Mouse (Mus musculus): ENCODE results near the gene Slc25a21. TPM values are rescaled to one million over a fixed set of nuclear protein-coding genes. Genes with fewer than 3 reads are reported as not detected.

Slc25a21 gene
- polyA plus RNA-seq, 1 experiment from 2014 or later: not detected

GRCm38 (mm10) chr12:57194609-57195008, 2.7 kb downstream of the Slc25a21 start:
- DNase-seq (ENCODE audit: low spot score) (peak; percentile 68), ATAC-seq (peak; percentile 58; the same call in 1 of the 2 replicates)
- Histone ChIP-seq H3K4me1 (ENCODE audit: control insufficient read depth, insufficient read depth, low read length) (no peaks in the 10 kb centered on the region), H3K9me3 (replicated peaks; ENCODE audit: control insufficient read depth, low read length) (no peaks in the 10 kb centered on the region), H3K9ac (ENCODE audit: low read length) (no peak overlapping the region), H3K27ac (ENCODE audit: low read depth, low read length) (no peak overlapping the region), H3K27me3 (replicated peaks; ENCODE audit: control insufficient read depth, insufficient read depth, low read length) (peaks cover 8% of the 10 kb centered on the region; the same call in 1 of the 2 replicates), H3K4me3 (ENCODE audit: low read depth, low read length) (no peak overlapping the region), H3K36me3 (ENCODE audit: control insufficient read depth, insufficient read depth, low read length) (no peaks in the 10 kb centered on the region), H3K4me2 (ENCODE audit: low read length) (no peak overlapping the region)
- 25% methylated on average over 3 of the region's 3 CpGs for WGBS

- WGBS: 90% methylated on average over 4 of the region's 4 CpGs
- DNase-seq (ENCODE audit: low spot score): no peak
- Histone ChIP-seq H3K9me3 (replicated peaks; ENCODE audit: control insufficient read depth, low read length) (no peaks in the 10 kb centered on the region), H3K27ac (ENCODE audit: low read depth, low read length) (no peak overlapping the region), H3K9ac (ENCODE audit: low read length) (no peak overlapping the region), H3K4me3 (ENCODE audit: low read depth, low read length) (no peak overlapping the region), H3K4me2 (ENCODE audit: low read length) (no peak overlapping the region), H3K36me3 (ENCODE audit: control insufficient read depth, insufficient read depth, low read length) (no peaks in the 10 kb centered on the region), H3K4me1 (ENCODE audit: control insufficient read depth, insufficient read depth, low read length) (no peaks in the 10 kb centered on the region), H3K27me3 (replicated peaks; ENCODE audit: control insufficient read depth, insufficient read depth, low read length) (no peaks in the 10 kb centered on the region)
- ATAC-seq: no peak
Measured at GRCm38 (mm10) chr12:57187032-57187431, 10.2 kb downstream of the Slc25a21 start.

- Histone ChIP-seq H3K36me3 (ENCODE audit: control insufficient read depth, insufficient read depth, low read length) (no peaks in the 10 kb centered on the region), H3K27me3 (replicated peaks; ENCODE audit: control insufficient read depth, insufficient read depth, low read length) (no peaks in the 10 kb centered on the region), H3K4me2 (ENCODE audit: low read length) (no peak overlapping the region), H3K9ac (ENCODE audit: low read length) (no peak overlapping the region), H3K4me1 (ENCODE audit: control insufficient read depth, insufficient read depth, low read length) (no peaks in the 10 kb centered on the region), H3K27ac (ENCODE audit: low read depth, low read length) (no peak overlapping the region), H3K4me3 (ENCODE audit: low read depth, low read length) (no peak overlapping the region), H3K9me3 (replicated peaks; ENCODE audit: control insufficient read depth, low read length) (no peaks in the 10 kb centered on the region)
- 79% methylated on average over 2 of the region's 2 CpGs for WGBS
- ATAC-seq: no peak
- no peak for DNase-seq (ENCODE audit: low spot score)
Measured at GRCm38 (mm10) chr12:57186126-57186525, 11.1 kb downstream of the Slc25a21 start.

- Histone ChIP-seq H3K27me3 (replicated peaks; ENCODE audit: control insufficient read depth, insufficient read depth, low read length) (no peaks in the 10 kb centered on the region), H3K27ac (ENCODE audit: low read depth, low read length) (no peak overlapping the region), H3K4me2 (ENCODE audit: low read length) (no peak overlapping the region), H3K36me3 (ENCODE audit: control insufficient read depth, insufficient read depth, low read length) (no peaks in the 10 kb centered on the region), H3K4me3 (ENCODE audit: low read depth, low read length) (no peak overlapping the region), H3K9me3 (replicated peaks; ENCODE audit: control insufficient read depth, low read length) (no peaks in the 10 kb centered on the region), H3K4me1 (ENCODE audit: control insufficient read depth, insufficient read depth, low read length) (no peaks in the 10 kb centered on the region), H3K9ac (ENCODE audit: low read length) (no peak overlapping the region)
- 0% methylated on average over 1 of the region's 1 CpGs for WGBS
- ATAC-seq (no peak; the same call in 1 of the 2 replicates), DNase-seq (ENCODE audit: low spot score) (peak; percentile 39)
Measured at GRCm38 (mm10) chr12:57185475-57185874, 11.8 kb downstream of the Slc25a21 start.

GRCm38 (mm10) chr12:57184401-57185147, 12.7 kb downstream of the Slc25a21 start:
- no peak overlapping the region for H3K9ac ChIP-seq (ENCODE audit: low read length)
- WGBS: 68% methylated on average over 2 of the region's 2 CpGs
- no peaks in the 10 kb centered on the region for H3K27me3 ChIP-seq (replicated peaks; ENCODE audit: control insufficient read depth, insufficient read depth, low read length)
- no peak overlapping the region for H3K27ac ChIP-seq (ENCODE audit: low read depth, low read length)
- H3K4me1 ChIP-seq (ENCODE audit: control insufficient read depth, insufficient read depth, low read length): no peaks in the 10 kb centered on the region
- H3K4me3 ChIP-seq (ENCODE audit: low read depth, low read length): no peak overlapping the region
- H3K36me3 ChIP-seq (ENCODE audit: control insufficient read depth, insufficient read depth, low read length): no peaks in the 10 kb centered on the region
- no peak for ATAC-seq
- peak; percentile 37 for DNase-seq (ENCODE audit: low spot score)
- H3K4me2 ChIP-seq (ENCODE audit: low read length): no peak overlapping the region
- H3K9me3 ChIP-seq (replicated peaks; ENCODE audit: control insufficient read depth, low read length): no peaks in the 10 kb centered on the region

GRCm38 (mm10) chr12:57179465-57180188, 17.6 kb downstream of the Slc25a21 start:
- DNase-seq (ENCODE audit: low spot score) (peak; percentile 48), ATAC-seq (peak; percentile 44; the same call in 1 of the 2 replicates)
- H3K4me2 ChIP-seq (ENCODE audit: low read length): no peak overlapping the region
- no peaks in the 10 kb centered on the region for H3K27me3 ChIP-seq (replicated peaks; ENCODE audit: control insufficient read depth, insufficient read depth, low read length)
- no peak overlapping the region for H3K4me3 ChIP-seq (ENCODE audit: low read depth, low read length)
- H3K4me1 ChIP-seq (ENCODE audit: control insufficient read depth, insufficient read depth, low read length): no peaks in the 10 kb centered on the region; the same call in 1 of the 2 replicates
- WGBS: 18% methylated on average over 5 of the region's 5 CpGs
- no peaks in the 10 kb centered on the region for H3K9me3 ChIP-seq (replicated peaks; ENCODE audit: control insufficient read depth, low read length)
- no peak overlapping the region for H3K9ac ChIP-seq (ENCODE audit: low read length)
- H3K27ac ChIP-seq (ENCODE audit: low read depth, low read length): no peak overlapping the region
- H3K36me3 ChIP-seq (ENCODE audit: control insufficient read depth, insufficient read depth, low read length): no peaks in the 10 kb centered on the region

GRCm38 (mm10) chr12:57178818-57179217, 18.5 kb downstream of the Slc25a21 start:
- Histone ChIP-seq H3K36me3 (ENCODE audit: control insufficient read depth, insufficient read depth, low read length) (no peaks in the 10 kb centered on the region), H3K27ac (ENCODE audit: low read depth, low read length) (no peak overlapping the region), H3K27me3 (replicated peaks; ENCODE audit: control insufficient read depth, insufficient read depth, low read length) (no peaks in the 10 kb centered on the region), H3K4me3 (ENCODE audit: low read depth, low read length) (no peak overlapping the region), H3K9me3 (replicated peaks; ENCODE audit: control insufficient read depth, low read length) (no peaks in the 10 kb centered on the region), H3K4me2 (ENCODE audit: low read length) (no peak overlapping the region), H3K4me1 (ENCODE audit: control insufficient read depth, insufficient read depth, low read length) (no peaks in the 10 kb centered on the region; the same call in 1 of the 2 replicates), H3K9ac (ENCODE audit: low read length) (no peak overlapping the region)
- ATAC-seq (no peak), DNase-seq (ENCODE audit: low spot score) (no peak)

- no peak overlapping the region for H3K27ac ChIP-seq (ENCODE audit: low read depth, low read length)
- no peaks in the 10 kb centered on the region for H3K9me3 ChIP-seq (replicated peaks; ENCODE audit: control insufficient read depth, low read length)
- no peak overlapping the region for H3K4me2 ChIP-seq (ENCODE audit: low read length)
- H3K9ac ChIP-seq (ENCODE audit: low read length): no peak overlapping the region
- WGBS: 77% methylated on average over 2 of the region's 2 CpGs
- no peaks in the 10 kb centered on the region for H3K36me3 ChIP-seq (ENCODE audit: control insufficient read depth, insufficient read depth, low read length)
- no peak for DNase-seq (ENCODE audit: low spot score)
- no peak overlapping the region for H3K4me3 ChIP-seq (ENCODE audit: low read depth, low read length)
- no peak for ATAC-seq
- no peaks in the 10 kb centered on the region for H3K4me1 ChIP-seq (ENCODE audit: control insufficient read depth, insufficient read depth, low read length)
- no peaks in the 10 kb centered on the region for H3K27me3 ChIP-seq (replicated peaks; ENCODE audit: control insufficient read depth, insufficient read depth, low read length)
Measured at GRCm38 (mm10) chr12:57163294-57163693, 34.0 kb downstream of the Slc25a21 start.

- no peak for ATAC-seq
Measured at GRCm38 (mm10) chr12:57162840-57163239, 34.4 kb downstream of the Slc25a21 start.

More at GRCm38 (mm10) chr12:57162840-57163239, 34.4 kb downstream of the Slc25a21 start:
- DNase-seq (ENCODE audit: low spot score): no peak
- H3K4me1 ChIP-seq (ENCODE audit: control insufficient read depth, insufficient read depth, low read length): no peaks in the 10 kb centered on the region
- 51% methylated on average over 3 of the region's 3 CpGs for WGBS
- no peak overlapping the region for H3K9ac ChIP-seq (ENCODE audit: low read length)
- no peak overlapping the region for H3K4me2 ChIP-seq (ENCODE audit: low read length)
- no peaks in the 10 kb centered on the region for H3K36me3 ChIP-seq (ENCODE audit: control insufficient read depth, insufficient read depth, low read length)
- no peak overlapping the region for H3K4me3 ChIP-seq (ENCODE audit: low read depth, low read length)
- no peaks in the 10 kb centered on the region for H3K27me3 ChIP-seq (replicated peaks; ENCODE audit: control insufficient read depth, insufficient read depth, low read length)
- H3K9me3 ChIP-seq (replicated peaks; ENCODE audit: control insufficient read depth, low read length): no peaks in the 10 kb centered on the region
- H3K27ac ChIP-seq (ENCODE audit: low read depth, low read length): no peak overlapping the region

Measured in forebrain, embryonic 14.5 days (tissue).